Mouse (Mus musculus): ENCODE measurements around the gene Hnf4a. TPM values are rescaled to one million over a fixed set of nuclear protein-coding genes. Genes with fewer than 3 reads are reported as not detected.

Hnf4a gene
- not detected for polyA plus RNA-seq (2017; shearing (Covaris generic))

GRCm38 (mm10) chr2:163506300-163507004 lies at the start of gene Hnf4a:
Gene Hnf4a, plus strand, starts transcription at chr2:163506808.

GRCm38 (mm10) chr2:163472466-163472851 lies 34.1 kb upstream of the Hnf4a start, which contains the start of gene Fitm2:
Gene Fitm2, minus strand, starts transcription at chr2:163472629.

GRCm38 (mm10) chr2:163492018-163492417 lies 14.6 kb upstream of the Hnf4a start, which contains the start of gene R3hdml:
Gene R3hdml, plus strand, starts transcription at chr2:163492318.

GRCm38 (mm10) chr2:163602101-163602971 lies 95.7 kb downstream of the Hnf4a start, which contains the start of gene Ttpal:
Gene Ttpal, plus strand, starts transcription at chr2:163602314.

Other genes starting within 250 kb of the Hnf4a start
- gene Jph2, start 108.8 kb upstream of the Hnf4a start, polyA plus RNA-seq (2017; shearing (Covaris generic)), result not detected
- gene Oser1, start 82.1 kb upstream of the Hnf4a start, polyA plus RNA-seq (2017; shearing (Covaris generic)), result 216 TPM
- not detected for gene Gdap1l1, start 68.3 kb upstream of the Hnf4a start, polyA plus RNA-seq (2017; shearing (Covaris generic))
- 1.8 TPM for gene Fitm2, start 34.2 kb upstream of the Hnf4a start, polyA plus RNA-seq (2017; shearing (Covaris generic))
- gene R3hdml, start 14.5 kb upstream of the Hnf4a start, polyA plus RNA-seq (2017; shearing (Covaris generic)), result not detected
- 45.5 TPM for gene Ttpal, start 95.5 kb downstream of the Hnf4a start, polyA plus RNA-seq (2017; shearing (Covaris generic))
- 541 TPM for gene Serinc3, start 138.3 kb downstream of the Hnf4a start, polyA plus RNA-seq (2017; shearing (Covaris generic))
- gene Pkig, start 151.6 kb downstream of the Hnf4a start, polyA plus RNA-seq (2017; shearing (Covaris generic)), result 2.9 TPM
- 2.4 TPM for gene Ada, start 243.4 kb downstream of the Hnf4a start, polyA plus RNA-seq (2017; shearing (Covaris generic))

All from effector memory CD4-positive, alpha-beta T cell, adult 7 months (primary cell).